Mouse (Mus musculus) kidney, adult 9 months (tissue): ENCODE measurements around the gene Znfx1.
"Not testable (repeated sequence)": the region's sequence is repeated elsewhere in the genome, so short reads cannot be mapped to it uniquely, and the experiment has no call there.

Experiments used
- DNase-seq: peaks from one replicate; pipeline ENCODE4 v3.0.0; 2022

Gene Znfx1

DNA sequence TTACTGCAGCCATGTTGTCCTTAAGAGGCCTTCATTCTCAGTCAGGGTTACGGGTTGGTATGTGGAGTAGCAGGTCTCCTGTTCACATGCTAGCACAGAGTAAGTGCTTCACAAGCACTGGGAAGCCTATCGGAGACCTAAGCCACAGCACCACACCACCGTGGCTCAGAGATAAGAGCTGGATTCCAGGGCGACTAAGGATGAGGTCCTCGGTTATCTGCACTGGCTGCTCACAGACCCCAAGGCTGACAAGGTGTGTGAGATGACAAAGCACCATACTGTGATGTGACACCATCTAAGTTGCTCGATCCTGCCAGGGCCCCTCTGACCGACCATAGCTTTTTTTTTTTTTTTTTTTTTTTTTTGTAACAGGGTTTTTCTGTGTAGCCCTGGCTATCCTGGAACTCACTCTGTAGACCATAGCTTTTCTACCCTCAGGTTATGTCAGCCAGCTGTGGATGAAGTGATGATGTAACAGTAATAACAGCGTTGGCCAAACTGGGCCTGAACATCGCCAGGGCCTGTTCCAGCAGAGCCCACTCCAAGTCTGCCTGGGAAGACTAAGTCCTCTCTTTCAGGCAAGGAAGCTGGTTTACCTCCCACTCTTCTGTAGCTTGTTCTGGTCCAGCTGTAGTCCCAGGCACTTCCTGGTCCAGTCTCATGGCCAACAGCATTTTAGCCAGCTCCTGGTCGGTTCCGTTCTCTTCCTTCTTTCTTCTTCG, 19.3 kb downstream of the Znfx1 start:
- DNase-seq, result no peak

DNA sequence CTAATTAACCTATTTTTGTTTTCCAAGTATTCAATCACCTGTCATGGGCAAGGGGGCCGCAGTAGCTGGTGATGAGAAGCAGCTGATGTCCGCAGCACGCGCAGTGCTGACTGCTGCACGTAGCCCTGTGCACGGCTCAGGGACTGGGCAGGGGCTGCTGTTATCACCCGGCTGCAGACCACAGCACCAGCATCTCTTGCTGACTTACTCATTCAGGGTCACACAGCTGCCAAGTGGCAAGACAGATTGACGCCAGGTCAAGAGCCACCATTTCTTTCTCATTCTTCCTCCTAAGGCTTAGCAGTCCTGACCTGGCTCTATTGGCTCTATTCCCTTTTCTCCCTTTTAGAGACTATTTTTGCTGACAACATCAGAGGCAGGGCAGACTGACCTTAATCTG, 23.4 kb downstream of the Znfx1 start:
- no peak for DNase-seq

DNA sequence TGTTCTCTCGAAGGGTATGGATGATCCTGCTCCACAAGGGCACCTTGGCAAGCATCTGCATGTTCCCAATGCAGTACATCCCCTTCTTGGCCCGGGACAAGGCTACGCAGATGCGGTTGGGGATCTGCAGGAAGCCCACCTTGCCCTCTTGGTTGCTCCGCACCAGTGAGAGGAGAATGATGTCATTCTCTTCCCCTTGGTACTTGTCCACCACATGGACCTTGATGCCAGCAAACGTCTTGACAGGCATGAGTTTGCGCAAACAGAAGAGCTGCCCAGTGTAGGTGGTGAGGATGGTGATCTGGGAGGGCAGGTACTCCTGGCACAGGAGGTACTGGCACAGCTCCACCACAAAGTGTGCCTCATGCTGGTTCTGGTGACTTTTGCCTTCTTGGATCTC, 24.1 kb downstream of the Znfx1 start:
- no peak for DNase-seq

DNA sequence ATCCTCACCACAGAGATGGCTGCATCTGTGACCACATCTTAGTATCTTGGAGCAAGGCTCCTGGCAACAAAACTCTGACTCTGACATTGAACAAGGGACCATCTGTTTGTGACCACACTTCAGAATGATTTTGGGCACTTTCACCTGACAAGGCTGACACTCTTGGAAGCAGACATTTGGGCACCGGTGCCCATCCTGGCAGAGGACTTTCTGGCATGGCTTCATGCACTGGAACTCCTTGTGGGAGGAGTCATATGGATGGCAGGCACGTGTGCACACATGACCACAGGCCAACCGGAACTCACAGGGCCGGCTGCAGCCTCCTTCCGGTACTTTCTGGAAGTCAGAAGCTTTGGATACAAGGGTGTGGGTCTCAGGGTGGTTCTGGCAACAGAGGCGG, 24.5 kb downstream of the Znfx1 start:
- DNase-seq, result no peak

DNA sequence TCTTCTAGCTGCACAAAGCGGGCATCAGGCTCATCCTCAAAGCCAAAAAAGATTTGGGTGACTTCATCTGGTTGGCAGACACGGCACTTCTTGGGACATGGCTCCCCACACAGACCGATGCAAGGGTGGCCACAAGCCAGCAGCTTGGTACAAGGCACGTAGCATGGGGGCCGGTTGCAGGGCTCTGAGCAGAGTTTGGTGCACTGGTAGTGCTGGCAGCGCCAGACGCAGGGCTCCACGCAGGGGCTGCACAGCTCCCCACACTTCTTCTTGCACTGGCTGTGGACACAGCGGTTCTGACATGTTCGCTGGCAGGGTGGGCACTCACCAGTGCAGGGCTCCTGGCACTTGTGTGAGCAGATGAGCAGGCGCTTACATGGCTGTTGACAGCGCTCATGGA, 25.1 kb downstream of the Znfx1 start:
- no peak for DNase-seq

DNA sequence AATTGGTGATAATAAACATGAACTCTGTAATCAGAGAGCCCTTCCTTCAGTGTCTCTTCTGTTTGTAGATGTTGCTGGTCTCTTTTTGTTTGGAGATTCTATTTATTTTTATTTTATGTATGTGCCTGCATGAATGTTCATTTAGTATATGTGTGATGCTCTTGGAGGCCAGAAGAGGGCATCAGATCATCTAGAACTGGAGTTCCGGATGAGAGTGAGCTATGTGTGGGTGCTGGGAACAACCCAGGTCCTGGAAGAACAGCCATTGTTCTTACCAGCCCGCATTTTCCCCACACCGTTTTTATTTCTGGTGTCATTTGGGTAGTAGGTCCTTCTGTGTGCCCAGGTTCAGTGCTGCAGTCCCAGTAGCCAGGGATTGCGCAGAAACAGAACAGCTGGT, 32.3 kb downstream of the Znfx1 start:
- DNase-seq, result no peak

DNA sequence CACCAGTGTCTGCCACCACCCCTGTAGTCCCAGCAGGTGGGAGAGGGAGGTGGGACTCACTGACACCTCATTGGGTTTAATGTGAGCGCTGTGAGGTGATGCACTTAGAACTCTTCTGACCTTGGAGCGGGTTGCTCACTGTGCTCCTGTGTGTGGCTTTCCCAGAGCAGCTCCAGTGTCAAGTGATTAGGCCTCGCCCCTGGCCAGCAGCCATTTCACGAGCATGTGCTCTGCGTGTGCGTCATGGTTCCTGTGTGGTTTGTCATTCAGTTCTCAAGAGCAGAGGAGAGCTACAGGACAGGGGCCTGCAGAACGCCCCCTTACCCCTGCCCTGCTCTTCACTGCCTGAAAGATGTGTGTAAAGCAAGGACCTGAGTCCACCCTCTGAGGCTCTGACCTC, 34.3 kb downstream of the Znfx1 start:
- DNase-seq, result no peak

DNA sequence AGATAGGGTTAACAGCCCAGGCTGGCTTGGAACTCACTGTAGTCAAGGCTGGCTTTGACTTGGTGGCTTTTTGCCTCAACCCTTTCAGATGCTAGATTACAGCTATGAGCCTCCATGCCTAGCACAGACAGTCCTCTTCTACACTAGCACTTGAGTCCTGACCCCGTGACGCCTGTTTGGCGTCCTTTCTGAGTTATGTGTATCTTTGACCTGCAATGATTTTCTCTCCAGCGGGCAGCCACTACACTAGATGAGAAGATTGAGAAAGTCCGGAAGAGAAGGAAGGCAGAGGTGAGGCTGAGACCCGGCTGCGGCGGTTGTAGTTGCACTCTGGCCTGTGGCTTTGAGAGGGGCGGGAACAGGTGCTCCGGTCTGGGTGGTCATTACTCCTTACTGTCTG, 43.4 kb downstream of the Znfx1 start:
- no peak for DNase-seq

DNA sequence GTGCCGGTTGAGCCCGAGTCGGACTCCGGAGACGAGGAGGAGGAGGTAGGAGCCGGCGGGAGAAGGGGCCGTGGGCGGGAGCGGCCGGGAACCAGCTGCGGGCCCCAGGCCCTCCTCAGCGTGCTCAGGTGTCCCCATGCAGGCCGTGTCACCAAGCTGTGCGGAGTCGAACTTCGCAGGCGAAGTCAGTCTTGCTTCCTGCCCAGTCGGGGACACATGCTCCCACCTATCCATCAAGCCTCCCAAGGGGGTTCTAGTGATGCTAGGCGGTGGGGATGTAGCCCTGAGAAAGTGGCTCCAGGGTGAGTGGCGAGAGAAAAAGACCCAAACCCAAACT, 47.5 kb downstream of the Znfx1 start:
- no peak for DNase-seq

DNA sequence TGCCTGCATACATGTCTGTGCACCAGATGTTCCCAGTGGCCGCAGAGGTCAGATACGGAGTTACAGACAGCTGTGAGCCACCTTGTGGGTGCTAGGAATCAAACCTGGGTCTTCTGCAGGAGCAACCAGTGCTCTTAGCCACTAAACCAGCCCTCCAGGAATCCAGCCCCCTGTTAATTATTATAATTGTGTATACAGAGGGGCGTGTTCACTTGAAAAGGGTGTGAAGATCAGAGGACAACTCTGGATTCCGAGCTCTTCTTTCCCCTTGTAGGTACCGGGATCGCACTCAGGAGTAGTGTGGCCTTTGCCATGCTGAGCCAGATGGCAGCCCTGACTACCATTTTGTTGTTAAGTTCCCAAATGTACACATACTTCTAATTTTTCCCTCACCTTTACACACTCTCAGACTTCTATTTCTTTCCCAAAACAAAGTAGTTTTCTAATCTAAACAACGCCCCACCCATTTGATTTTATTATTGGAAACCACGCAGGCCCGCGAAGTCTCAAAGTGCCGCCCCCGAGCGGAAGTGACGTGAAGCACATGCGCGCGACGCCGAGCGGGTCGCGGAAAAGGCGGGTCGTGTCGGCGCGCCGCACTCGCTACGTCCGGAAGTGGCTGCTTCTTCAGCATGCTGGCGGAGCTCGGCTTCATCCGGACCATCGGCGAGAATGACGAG, 48.0 kb downstream of the Znfx1 start, which contains the start of gene Ddx27:
Gene Ddx27, plus strand, starts transcription at position 492 of the 680 bp plus-strand sequence.
- peak; percentile 93 for DNase-seq

DNA sequence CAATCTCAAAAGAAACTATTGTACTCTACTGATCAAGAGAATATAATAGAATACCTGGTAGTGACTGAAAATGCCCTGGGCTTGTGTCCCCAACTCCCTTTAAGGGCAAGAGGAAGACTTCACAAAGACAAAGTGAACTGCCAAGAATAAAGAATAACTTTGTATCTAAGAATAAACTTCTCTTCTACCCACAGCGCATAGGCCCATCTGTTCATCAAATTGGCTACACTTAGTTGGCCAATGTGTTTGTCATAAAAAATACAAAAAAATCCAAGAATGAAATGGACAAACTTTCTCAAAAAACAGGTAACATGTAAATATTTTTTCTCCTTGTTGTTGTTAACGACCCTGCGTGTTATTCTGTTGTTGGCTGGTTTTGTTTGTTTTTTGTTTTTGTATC, 52.3 kb downstream of the Znfx1 start:
- no peak for DNase-seq

DNA sequence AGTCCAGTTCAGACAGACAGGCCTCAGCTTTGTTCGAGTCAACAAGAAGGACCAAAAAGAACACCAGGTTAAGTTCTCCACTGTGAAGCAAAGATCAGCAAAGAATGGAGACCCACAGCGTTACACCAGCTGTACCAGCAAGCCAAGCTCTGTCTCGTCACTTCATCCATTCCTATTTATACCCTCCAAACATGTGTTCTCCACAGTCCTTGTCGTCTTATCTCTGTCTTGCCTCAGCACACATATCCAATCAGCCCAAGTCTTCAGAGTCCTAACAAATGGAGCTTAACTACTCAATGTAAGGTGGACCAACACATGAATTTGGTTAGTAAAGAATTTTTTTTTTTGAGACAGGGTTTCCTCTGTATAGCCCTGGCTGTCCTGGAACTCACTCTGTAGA, 53.3 kb downstream of the Znfx1 start:
- DNase-seq, result no peak

DNA sequence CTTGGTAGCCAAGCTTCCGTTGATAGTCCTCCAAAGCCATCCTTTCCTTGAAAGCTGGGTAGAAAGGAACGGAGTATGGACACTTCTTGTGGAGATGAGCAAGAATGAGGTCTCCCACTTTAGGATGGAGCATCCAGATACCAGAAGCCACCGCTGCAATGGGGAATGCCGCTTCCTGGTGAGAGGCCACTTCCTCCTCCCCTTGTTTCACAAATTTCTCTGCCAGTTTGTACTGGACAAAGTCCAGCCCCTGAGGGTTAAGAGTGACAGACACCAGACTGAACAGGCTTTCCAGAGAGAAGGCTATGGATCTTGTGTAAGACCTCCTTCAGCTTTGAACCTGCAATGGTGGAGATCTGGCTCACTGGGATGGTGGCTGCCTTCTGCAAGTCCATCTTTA, 55.2 kb downstream of the Znfx1 start:
- not testable (repeated sequence) for DNase-seq

DNA sequence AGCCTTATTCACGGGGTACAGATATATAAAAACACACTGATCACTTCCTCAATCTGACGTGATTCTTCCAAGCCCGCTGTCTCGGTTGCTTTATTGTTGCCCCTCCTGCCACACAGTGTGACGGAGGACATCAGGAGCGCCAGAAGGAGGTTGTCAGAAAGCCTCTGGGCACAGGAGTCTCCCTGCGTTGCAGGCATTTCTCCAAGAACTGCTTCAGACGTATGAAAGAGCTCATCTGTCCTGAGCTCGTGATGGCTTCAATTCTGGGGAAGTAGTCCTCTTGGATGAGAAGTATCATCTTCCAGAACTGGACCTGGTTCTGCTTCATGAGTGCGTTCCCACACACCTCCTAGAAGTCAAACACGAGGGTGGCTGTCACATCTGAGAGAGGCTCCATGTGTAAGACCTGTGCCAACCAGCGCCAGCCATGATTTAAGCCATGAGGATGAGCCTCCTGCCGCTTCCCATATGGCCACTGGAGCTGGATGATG, 55.8 kb downstream of the Znfx1 start:
- DNase-seq, result no peak

DNA sequence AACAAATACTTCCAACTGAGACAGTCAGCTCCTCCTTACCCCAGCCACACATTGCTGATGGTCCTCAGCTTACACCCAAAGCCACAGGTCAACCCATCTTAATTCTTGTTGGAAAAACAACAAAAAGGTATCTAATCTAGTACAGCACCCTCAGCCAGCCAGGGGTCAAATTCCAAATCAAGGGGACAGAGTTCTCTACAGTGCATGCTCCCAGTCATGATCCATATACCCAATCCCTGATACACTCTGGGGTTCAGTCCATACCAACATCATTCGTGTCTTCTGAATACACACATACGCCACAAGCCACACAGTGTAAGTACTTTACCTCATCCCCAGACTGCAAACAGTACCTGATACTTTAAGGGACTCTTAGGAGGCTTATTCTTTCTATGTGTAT, 56.5 kb downstream of the Znfx1 start:
- peak; percentile 36 for DNase-seq

DNA sequence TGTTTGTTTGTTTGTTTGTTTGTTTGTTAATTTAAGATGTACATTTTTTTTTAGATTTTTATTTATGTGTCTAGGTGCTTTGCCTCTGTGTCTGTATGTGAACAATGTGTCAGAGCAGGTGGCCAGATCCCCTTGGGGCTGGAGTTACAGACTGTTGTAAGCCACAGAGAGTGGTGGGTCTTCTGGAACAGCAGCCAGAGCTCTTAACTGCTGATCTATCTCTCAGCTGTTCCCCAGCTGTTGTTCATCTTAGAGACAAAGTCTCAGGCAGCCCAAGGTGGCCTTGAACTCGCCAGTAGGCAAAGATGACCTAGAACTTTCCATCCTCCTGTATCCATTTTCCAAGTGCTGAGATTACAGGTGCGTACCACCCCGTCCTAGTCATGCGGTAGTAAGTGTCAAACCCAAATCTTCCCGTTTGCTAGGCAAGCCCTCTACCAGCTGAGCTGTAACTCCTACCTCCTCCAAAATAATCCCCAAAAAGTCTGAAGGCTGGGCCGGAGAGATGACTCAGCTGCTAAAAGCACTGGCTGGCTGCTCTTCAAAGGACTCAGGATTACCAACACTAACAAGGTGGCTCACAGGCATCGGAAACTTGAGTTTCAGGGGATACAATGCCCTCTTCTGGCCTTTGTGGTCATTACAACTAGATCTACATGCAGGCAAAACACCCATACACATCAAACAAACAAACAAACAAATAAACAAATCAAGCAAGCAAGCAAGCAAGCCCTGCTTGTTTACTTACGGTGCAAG, 58.5 kb downstream of the Znfx1 start:
- peak; percentile 90 for DNase-seq

DNA sequence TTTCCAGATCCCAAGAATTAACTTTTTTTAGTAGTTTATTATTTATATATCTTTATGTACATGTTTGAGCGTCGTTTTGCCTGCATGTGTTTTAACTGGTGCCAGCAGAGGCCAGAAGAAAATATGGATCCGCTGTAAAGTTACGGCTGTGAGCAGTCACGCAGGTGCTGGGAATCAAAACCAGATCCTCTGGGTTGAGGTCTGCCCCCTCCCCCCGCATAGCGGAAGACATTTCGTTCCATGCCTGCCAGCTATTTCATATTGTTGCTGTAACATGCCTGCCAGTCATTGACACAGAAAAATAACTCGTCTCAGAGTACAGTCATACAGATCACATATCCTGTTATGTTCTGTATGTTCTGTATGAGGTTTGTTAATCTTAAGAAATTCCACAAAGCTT, 61.3 kb downstream of the Znfx1 start:
- no peak for DNase-seq

DNA sequence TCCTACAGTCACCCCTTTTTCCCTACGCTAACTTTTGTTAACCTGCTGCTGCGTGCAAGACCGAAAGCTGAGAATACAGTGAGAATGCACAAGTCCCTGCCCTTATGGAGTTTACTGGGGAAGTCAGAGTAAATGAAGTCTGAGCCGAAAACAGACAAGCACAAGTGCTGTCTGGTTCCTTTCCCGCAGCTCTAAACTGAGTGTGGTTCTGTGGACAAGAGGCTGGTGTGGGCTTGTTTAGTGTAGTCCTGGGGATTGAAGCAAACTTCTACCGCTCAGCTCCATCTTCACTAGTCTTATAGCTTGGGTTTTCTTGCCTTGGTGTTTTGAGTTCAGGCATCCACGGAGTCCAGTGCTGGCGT, 66.3 kb downstream of the Znfx1 start:
- DNase-seq, result no peak

DNA sequence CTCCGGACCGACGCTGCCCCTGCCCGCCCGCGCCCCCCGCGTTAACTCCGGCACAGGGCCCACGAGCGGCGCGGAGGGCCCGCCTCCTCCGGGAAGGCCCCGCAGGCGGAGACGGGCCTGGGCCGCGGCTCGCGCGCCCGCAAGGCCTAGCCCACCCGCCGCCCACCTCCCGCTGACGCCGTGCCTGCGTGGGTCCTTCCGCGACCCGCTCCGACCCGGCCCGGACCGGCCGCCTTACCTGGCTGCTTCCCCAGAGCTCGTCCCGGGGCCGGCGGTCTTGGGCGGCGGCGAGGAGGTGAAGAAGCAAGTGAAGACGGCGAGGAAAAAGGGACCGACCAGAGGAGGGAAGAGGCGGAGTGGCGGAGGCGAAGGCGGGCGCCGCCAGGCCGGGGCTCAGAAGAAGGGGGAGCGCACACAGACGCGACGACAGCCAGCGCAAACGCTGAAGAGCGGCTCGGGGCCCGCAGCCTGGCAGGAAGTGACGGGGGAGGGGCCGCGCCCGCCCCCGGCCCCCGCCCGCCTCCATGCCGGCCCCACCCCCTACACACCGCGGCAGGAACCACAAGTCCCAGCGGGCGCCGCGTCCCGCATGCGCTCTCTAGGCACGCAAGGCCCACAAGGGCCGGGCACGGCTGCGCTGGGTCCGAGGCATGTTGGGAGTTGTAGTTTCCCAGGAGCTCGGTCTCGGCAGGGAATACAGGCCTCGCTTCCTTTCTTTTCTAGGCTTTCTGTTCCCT, 66.9 kb downstream of the Znfx1 start, which contains the start of gene Stau1:
Gene Stau1, minus strand, starts transcription at position 504 of the 737 bp plus-strand sequence.
- DNase-seq, result peak; percentile 96

DNA sequence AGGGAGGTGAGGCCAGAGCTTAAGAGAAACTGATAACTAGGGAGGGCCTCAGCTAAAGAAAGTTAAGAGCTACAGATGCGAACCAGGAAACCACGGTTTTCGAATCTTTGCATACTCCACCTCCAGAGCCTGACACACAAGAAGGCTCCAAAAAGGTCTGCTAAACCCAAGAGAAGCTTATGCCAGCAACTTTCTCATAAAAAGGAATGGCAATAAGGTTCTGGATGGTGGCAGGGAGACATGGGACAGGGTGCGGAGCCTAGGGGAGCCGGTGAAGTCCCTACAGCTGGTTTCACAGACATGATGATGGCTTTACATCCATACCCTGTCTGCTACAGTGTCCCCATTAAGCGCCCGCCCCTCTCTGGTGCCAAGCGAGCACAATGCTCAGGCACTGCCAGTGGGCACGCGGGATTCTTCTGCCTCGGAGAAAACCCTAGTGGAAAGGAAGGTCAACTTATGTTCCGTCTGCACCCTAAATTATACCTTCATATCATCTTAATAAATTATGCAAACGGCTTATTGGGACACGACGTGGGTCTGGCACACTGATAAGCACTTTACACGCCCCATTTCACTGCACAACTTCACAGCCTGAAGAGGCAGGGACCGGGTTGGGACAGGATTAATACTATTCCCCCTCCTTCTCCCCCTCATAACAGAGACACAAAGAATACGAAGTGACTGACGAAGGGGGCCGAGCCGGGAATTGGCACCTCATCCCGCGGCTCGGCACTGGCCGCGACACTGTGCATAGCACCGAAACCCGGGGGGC, 67.6 kb downstream of the Znfx1 start:
- peak; percentile 29 for DNase-seq

DNA sequence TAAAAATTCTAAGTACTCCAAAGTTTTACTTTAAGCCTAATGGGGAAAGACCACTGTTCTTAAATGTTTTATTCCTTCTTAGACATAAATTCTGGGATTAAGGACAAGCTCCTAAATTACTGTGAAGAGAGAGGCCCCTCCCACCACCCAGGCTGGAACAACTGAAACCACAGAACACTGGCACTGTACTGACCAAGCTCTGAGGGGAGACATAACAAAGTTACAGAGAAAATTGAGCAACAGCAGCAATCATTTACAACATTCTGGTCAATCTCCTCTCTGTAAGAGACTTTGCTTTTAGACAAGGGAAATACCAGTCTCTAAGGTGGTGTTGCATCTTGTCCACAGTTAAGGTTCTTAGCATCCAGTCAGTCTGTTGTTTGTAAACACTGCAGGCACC, 70.9 kb downstream of the Znfx1 start:
- DNase-seq, result peak; percentile 30

DNA sequence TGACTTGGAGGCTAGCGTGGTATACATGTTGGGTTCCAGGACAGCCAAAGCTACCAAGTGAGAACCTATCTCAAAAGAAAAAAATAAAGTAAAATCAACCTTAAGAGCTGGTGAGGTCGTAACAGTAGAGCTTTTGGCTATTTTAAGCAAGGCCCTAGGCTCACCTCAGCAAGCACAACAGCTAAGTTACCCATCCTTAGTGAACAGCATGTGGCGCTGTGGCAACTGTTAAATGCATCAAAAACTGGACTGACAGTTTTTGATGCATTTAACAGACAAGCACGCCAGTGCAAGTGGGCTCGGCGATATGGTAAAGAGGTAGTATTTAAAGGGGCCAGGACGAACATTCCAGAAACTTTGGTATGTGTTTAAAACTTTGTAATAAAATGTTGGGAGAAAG, 72.0 kb downstream of the Znfx1 start:
- DNase-seq, result no peak
